Mouse (Mus musculus): ENCODE data around the gene Polr2a. TPM values are rescaled to one million over a fixed set of nuclear protein-coding genes. Genes with fewer than 3 reads are reported as not detected.

Polr2a gene
- 39.3 and 39.7 TPM in 2 replicates for polyA plus RNA-seq (2014; fragmentation: Nextera tagmentation; extraction: Ambion mirVana)

GRCm38 (mm10) chr11:69758478-69758970 lies at the start of gene Polr2a:
Gene Polr2a (minus strand): TSS chr11:69758637.
- Histone ChIP-seq H3K36me3 (ENCODE audit: control insufficient read depth, insufficient read depth, low read length) (no peaks in the 10 kb centered on the region), H3K27me3 (replicated peaks; ENCODE audit: control insufficient read depth, insufficient read depth, low read length) (no peaks in the 10 kb centered on the region), H3K9ac (ENCODE audit: low read depth, low read length) (peak within 1 kb of the TSS; percentile 76), H3K4me2 (ENCODE audit: low read depth, low read length) (peak within 1 kb of the TSS; percentile 74), H3K9me3 (ENCODE audit: control insufficient read depth, low read length) (no peaks in the 10 kb centered on the region), H3K27ac (replicated peaks; ENCODE audit: low read depth, low read length) (peak within 1 kb of the TSS; percentile 99), H3K4me3 (ENCODE audit: low read depth, low read length) (peak within 1 kb of the TSS; percentile 50), H3K4me1 (ENCODE audit: control insufficient read depth, insufficient read depth, low read length) (peaks cover 34% of the 10 kb centered on the region)
- peak; percentile 98 for DNase-seq (ENCODE audit: low spot score)
- peak; percentile 95 for ATAC-seq (ENCODE audit: low read depth)
- WGBS = under 1% methylated on average over 22 of the region's 36 CpGs

DNA sequence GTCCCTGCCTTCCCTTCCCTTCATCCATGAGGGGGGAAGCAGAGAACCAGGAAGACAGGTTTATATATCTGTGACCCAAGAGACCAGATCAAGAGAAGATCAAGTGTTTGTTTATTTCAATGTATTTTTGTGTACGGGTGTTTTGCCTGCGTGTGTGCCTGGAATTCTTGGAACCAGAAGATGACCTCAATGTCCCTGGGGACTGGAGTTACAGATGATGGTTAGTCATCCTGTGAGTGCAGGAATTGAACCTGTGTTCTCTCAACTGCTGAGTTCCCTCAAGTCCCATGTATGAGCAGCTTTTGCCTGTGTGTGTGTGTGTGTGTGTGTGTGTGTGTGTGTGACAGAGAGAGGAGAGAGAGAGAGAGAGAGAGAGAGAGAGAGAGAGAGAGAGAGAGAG lies 49.2 kb upstream of the Polr2a start:
- H3K4me2 ChIP-seq (ENCODE audit: low read depth, low read length) = no peak overlapping the region
- no peak for ATAC-seq (ENCODE audit: low read depth)
- no peak overlapping the region for H3K4me3 ChIP-seq (ENCODE audit: low read depth, low read length)
- H3K9ac ChIP-seq (ENCODE audit: low read depth, low read length) = no peak overlapping the region
- no peaks in the 10 kb centered on the region for H3K36me3 ChIP-seq (ENCODE audit: control insufficient read depth, insufficient read depth, low read length)
- WGBS = 72% methylated on average over 2 of the region's 2 CpGs
- no peaks in the 10 kb centered on the region for H3K9me3 ChIP-seq (ENCODE audit: control insufficient read depth, low read length)
- H3K4me1 ChIP-seq (ENCODE audit: control insufficient read depth, insufficient read depth, low read length) = peaks cover 22% of the 10 kb centered on the region
- peaks cover 28% of the 10 kb centered on the region for H3K27me3 ChIP-seq (replicated peaks; ENCODE audit: control insufficient read depth, insufficient read depth, low read length)
- H3K27ac ChIP-seq (replicated peaks; ENCODE audit: low read depth, low read length) = no peak overlapping the region
- no peak for DNase-seq (ENCODE audit: low spot score)

GRCm38 (mm10) chr11:69806378-69806777 lies 47.9 kb upstream of the Polr2a start:
- Histone ChIP-seq H3K27me3 (replicated peaks; ENCODE audit: control insufficient read depth, insufficient read depth, low read length) (peaks cover 35% of the 10 kb centered on the region), H3K4me3 (ENCODE audit: low read depth, low read length) (no peak overlapping the region), H3K9me3 (ENCODE audit: control insufficient read depth, low read length) (no peaks in the 10 kb centered on the region), H3K36me3 (ENCODE audit: control insufficient read depth, insufficient read depth, low read length) (no peaks in the 10 kb centered on the region), H3K27ac (replicated peaks; ENCODE audit: low read depth, low read length) (no peak overlapping the region), H3K4me1 (ENCODE audit: control insufficient read depth, insufficient read depth, low read length) (peaks cover 32% of the 10 kb centered on the region), H3K4me2 (ENCODE audit: low read depth, low read length) (no peak overlapping the region), H3K9ac (ENCODE audit: low read depth, low read length) (no peak overlapping the region)
- DNase-seq (ENCODE audit: low spot score) (no peak), ATAC-seq (ENCODE audit: low read depth) (no peak)
- WGBS = 84% methylated on average over 4 of the region's 4 CpGs

GRCm38 (mm10) chr11:69804972-69805909 lies 46.8 kb upstream of the Polr2a start, which contains the start of gene Tmem102:
Gene Tmem102 (minus strand): TSS chr11:69805624.
- Histone ChIP-seq H3K9ac (ENCODE audit: low read depth, low read length) (peak within 1 kb of the TSS; percentile 59; the same call in 1 of the 2 replicates), H3K36me3 (ENCODE audit: control insufficient read depth, insufficient read depth, low read length) (no peaks in the 10 kb centered on the region)
- WGBS = 6% methylated on average over 27 of the region's 29 CpGs

GRCm38 (mm10) chr11:69804652-69804940 lies 46.2 kb upstream of the Polr2a start:
- H3K27ac ChIP-seq (replicated peaks; ENCODE audit: low read depth, low read length) = no peak overlapping the region
- H3K9me3 ChIP-seq (ENCODE audit: control insufficient read depth, low read length) = no peaks in the 10 kb centered on the region
- WGBS = 9% methylated on average over 12 of the region's 12 CpGs
- H3K4me2 ChIP-seq (ENCODE audit: low read depth, low read length) = peak overlapping the region; percentile 97
- H3K4me3 ChIP-seq (ENCODE audit: low read depth, low read length) = peak overlapping the region; percentile 58
- ATAC-seq (ENCODE audit: low read depth) = no peak
- peak; percentile 41 for DNase-seq (ENCODE audit: low spot score)
- H3K9ac ChIP-seq (ENCODE audit: low read depth, low read length) = peak overlapping the region; percentile 59; the same call in 1 of the 2 replicates
- peaks cover 35% of the 10 kb centered on the region for H3K27me3 ChIP-seq (replicated peaks; ENCODE audit: control insufficient read depth, insufficient read depth, low read length)
- H3K36me3 ChIP-seq (ENCODE audit: control insufficient read depth, insufficient read depth, low read length) = no peaks in the 10 kb centered on the region
- H3K4me1 ChIP-seq (ENCODE audit: control insufficient read depth, insufficient read depth, low read length) = peaks cover 40% of the 10 kb centered on the region

More at GRCm38 (mm10) chr11:69804972-69805909, 46.8 kb upstream of the Polr2a start, which contains the start of gene Tmem102:
- Histone ChIP-seq H3K4me3 (ENCODE audit: low read depth, low read length) (peak within 1 kb of the TSS; percentile 58), H3K27ac (replicated peaks; ENCODE audit: low read depth, low read length) (no peak within 1 kb of the TSS), H3K9me3 (ENCODE audit: control insufficient read depth, low read length) (no peaks in the 10 kb centered on the region), H3K4me1 (ENCODE audit: control insufficient read depth, insufficient read depth, low read length) (peaks cover 37% of the 10 kb centered on the region), H3K27me3 (replicated peaks; ENCODE audit: control insufficient read depth, insufficient read depth, low read length) (peaks cover 35% of the 10 kb centered on the region), H3K4me2 (ENCODE audit: low read depth, low read length) (peak within 1 kb of the TSS; percentile 97)
- ATAC-seq (ENCODE audit: low read depth) (no peak), DNase-seq (ENCODE audit: low spot score) (peak; percentile 65)

DNA sequence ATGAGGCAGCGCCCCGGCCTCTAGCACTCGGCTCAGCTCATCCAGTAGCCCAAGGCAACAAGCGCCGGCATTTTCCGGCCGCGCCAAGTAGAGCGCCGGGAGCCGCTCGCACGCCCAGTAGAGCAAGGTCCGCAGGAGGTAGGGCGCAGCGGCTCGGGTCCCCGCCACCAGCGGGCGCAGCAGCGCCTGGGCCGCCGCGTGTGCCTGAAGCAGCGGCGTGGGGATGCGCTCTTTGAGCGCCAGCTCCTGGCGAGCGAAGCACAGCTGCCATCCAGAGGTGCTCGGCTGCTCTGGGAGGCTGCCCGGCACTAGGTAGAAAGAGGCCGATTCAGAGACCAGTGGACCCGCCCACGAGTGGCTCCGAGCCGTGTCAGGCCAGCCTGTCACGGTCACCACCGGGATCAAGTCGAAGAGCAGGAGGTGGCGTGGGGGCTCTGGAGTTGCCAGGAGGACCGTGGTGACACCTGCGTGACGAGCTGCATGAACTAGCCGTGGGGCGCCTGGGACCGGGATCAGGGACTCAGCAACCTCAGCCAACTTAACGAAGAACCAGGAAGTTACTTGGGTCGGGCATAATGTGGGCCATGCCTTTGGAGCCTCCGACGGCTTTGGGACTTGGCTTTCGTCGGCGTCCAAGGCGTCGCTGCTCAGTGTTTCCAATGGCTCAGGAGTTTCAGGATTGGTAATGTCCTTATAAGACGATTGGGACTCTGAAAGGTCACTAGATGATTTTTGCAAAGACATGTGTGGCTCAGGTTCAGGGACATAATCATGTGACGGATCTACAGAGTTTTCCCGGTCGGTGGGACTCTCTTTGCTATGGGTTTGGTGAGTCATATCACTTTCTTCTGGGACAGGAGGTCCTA lies 45.6 kb upstream of the Polr2a start:
- 2% methylated on average over 38 of the region's 60 CpGs for WGBS
- ATAC-seq (ENCODE audit: low read depth) (peak; percentile 62), DNase-seq (ENCODE audit: low spot score) (peak; percentile 87)
- Histone ChIP-seq H3K4me2 (ENCODE audit: low read depth, low read length) (peak overlapping the region; percentile 97), H3K36me3 (ENCODE audit: control insufficient read depth, insufficient read depth, low read length) (no peaks in the 10 kb centered on the region), H3K27me3 (replicated peaks; ENCODE audit: control insufficient read depth, insufficient read depth, low read length) (peaks cover 35% of the 10 kb centered on the region), H3K4me1 (ENCODE audit: control insufficient read depth, insufficient read depth, low read length) (peaks cover 44% of the 10 kb centered on the region), H3K9ac (ENCODE audit: low read depth, low read length) (peak overlapping the region; percentile 59), H3K4me3 (ENCODE audit: low read depth, low read length) (peak overlapping the region; percentile 58), H3K27ac (replicated peaks; ENCODE audit: low read depth, low read length) (no peak overlapping the region), H3K9me3 (ENCODE audit: control insufficient read depth, low read length) (no peaks in the 10 kb centered on the region)

- Histone ChIP-seq H3K9ac (ENCODE audit: low read depth, low read length) (peak overlapping the region; percentile 64), H3K4me3 (ENCODE audit: low read depth, low read length) (peak overlapping the region; percentile 58), H3K4me1 (ENCODE audit: control insufficient read depth, insufficient read depth, low read length) (peaks cover 44% of the 10 kb centered on the region), H3K9me3 (ENCODE audit: control insufficient read depth, low read length) (no peaks in the 10 kb centered on the region), H3K27ac (replicated peaks; ENCODE audit: low read depth, low read length) (no peak overlapping the region), H3K27me3 (replicated peaks; ENCODE audit: control insufficient read depth, insufficient read depth, low read length) (peaks cover 35% of the 10 kb centered on the region), H3K4me2 (ENCODE audit: low read depth, low read length) (peak overlapping the region; percentile 97), H3K36me3 (ENCODE audit: control insufficient read depth, insufficient read depth, low read length) (no peaks in the 10 kb centered on the region)
- DNase-seq (ENCODE audit: low spot score) = no peak
- ATAC-seq (ENCODE audit: low read depth) = no peak
- WGBS = 2% methylated on average over 11 of the region's 12 CpGs
Observed at GRCm38 (mm10) chr11:69803328-69803727, 44.9 kb upstream of the Polr2a start.

- Histone ChIP-seq H3K4me3 (ENCODE audit: low read depth, low read length) (peak overlapping the region; percentile 58), H3K27ac (replicated peaks; ENCODE audit: low read depth, low read length) (0 out of 2 replicates have a peak overlapping the region, but pooled peaks have one; percentile 34), H3K9ac (ENCODE audit: low read depth, low read length) (peak overlapping the region; percentile 64), H3K36me3 (ENCODE audit: control insufficient read depth, insufficient read depth, low read length) (no peaks in the 10 kb centered on the region), H3K27me3 (replicated peaks; ENCODE audit: control insufficient read depth, insufficient read depth, low read length) (peaks cover 41% of the 10 kb centered on the region), H3K9me3 (ENCODE audit: control insufficient read depth, low read length) (no peaks in the 10 kb centered on the region), H3K4me2 (ENCODE audit: low read depth, low read length) (peak overlapping the region; percentile 97), H3K4me1 (ENCODE audit: control insufficient read depth, insufficient read depth, low read length) (peaks cover 44% of the 10 kb centered on the region)
- peak; percentile 45 for ATAC-seq (ENCODE audit: low read depth)
- peak; percentile 91 for DNase-seq (ENCODE audit: low spot score)
- 1% methylated on average over 18 of the region's 33 CpGs for WGBS
Observed at GRCm38 (mm10) chr11:69802648-69803105, 44.2 kb upstream of the Polr2a start.
